Mouse (Mus musculus) CD4-positive, CD25-positive, alpha-beta regulatory T cell, adult 9 weeks (primary cell): Measurements from ENCODE around the gene Lmbr1. TPM values are rescaled to one million over a fixed set of nuclear protein-coding genes. Genes with fewer than 3 reads are reported as not detected.

ENCODE experiments used
- polyA plus RNA-seq: library from polyadenylated mRNA; unstranded; fragments of 100-300 nt; shearing (Covaris generic); gene quantifications from one replicate; pipeline ENCODE4 v1.2.1, GENCODE M21; 2017

The Lmbr1 gene
- 5.2 TPM for polyA plus RNA-seq

DNA sequence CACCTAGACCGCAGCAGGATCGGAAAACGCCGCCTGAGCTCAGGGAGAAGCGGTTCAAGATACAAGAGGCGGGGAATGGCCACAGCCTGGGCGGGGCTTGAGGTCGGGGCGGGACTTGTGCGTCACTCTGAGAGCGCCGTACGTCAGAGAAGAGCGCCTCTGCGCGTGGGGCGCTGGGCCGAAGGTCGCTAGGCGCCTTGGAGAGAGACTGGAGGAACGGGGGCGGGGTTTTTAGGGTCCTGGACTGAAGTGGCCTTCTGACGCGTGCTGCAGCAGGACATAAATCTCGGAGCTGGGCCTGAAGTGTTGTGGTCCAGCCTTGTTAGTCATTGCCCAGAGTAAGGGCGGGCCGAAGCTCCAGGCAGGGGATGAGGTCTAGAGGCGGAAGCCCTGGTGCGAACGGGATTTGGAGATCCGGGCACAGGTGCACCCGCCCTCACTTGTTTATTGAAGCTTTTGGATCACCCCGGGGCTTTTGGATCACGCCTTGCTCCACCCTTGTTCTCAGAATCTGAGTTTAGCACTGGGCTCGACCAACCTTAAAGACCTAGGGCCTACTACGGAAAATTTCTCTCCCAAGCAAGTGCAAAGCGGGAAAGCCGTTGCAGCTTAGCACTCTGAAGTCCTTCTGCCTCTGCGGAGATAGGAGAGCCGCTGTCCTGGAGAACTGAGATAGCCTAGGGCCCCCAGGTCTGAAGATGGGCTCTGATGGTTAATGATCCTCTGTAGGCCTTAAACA is at the start of gene Lmbr1:
Gene Lmbr1 (minus strand): TSS at position 93 of the 739 bp plus-strand sequence.

DNA sequence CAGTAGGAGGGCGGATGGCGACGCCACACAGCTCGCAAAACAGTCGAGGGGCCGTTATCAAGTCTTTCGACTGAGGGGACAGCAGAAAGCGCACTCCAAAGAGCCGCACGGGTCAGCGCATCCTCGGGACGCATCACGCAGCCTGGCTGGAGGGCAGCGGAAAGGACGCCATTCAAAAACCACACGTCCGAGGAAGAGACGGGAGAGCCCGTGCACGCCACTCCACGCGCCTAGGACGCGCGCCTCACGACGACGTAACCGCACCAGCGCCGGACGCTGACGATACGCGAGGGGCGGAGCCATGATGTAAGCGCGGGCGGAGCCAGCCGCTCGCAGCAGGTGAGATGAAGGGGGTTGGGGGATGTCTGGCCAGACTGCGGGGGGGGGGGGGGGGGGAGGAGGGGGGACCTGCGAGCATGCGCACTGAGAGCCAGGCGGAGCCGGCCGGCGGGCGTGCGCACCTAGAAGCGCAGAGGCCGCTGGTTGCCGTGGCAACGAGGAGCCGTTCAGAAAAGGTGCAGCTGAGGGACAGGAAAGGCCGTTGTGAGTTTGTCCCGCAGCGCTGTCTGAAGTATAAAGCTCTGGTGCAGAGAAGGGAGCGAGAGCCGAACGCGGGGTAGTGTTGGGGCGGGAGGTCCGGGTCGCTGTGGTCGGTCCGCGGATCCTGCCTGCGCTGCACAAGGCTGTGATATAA is 182.5 kb downstream of the Lmbr1 start, which contains the start of gene Rnf32:
Gene Rnf32 (plus strand): TSS at position 423 of the 694 bp plus-strand sequence.

Other genes starting within 250 kb of the Lmbr1 start
- gene Rnf32, start 182.4 kb downstream of the Lmbr1 start, polyA plus RNA-seq: 6.4 TPM
- 24.3 TPM for gene Nom1, start 56.3 kb upstream of the Lmbr1 start, polyA plus RNA-seq
- gene Mnx1, start 100.1 kb upstream of the Lmbr1 start, polyA plus RNA-seq: not detected
- 14.3 TPM for gene Ube3c, start 190.9 kb upstream of the Lmbr1 start, polyA plus RNA-seq